8 mouse cellular contexts compared by ENCODE assay signal in the genomic region with DNA sequence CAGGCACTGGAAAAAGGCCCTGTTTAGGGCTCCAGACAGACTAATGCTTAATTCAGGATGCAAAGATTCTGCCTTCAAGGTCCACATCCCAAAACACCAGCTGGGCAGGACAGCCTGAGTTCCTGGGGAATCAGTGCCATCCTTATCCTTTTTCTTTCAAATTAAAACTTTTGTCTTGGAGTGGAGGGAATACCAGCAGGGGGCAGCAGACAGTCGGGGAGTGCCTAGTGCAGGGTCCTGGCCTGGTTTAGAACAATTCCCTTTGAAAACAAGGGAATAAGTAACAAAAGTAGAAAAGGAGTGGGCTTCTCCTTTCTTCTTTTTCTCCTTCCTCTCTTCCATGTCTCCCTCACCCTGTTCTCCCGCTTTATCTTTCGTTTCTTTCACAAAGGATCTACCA. TPM values are rescaled to one million over a fixed set of nuclear protein-coding genes. Genes with fewer than 3 reads are reported as not detected.
DNase-seq lines count a peak whose midpoint lies in the region; ATAC-seq and TF ChIP-seq lines count a peak whose summit lies in the region.

No protein-coding gene starts in this region.

- 0 out of 2 replicates have a peak overlapping the region, but pooled peaks have one; percentile 3 for H3K27ac ChIP-seq in forebrain, embryonic 12.5 days
- H3K27ac ChIP-seq in forebrain, embryonic 13.5 days, result no peak overlapping the region
- H3K27ac ChIP-seq in kidney, postnatal 0 days, result no peak overlapping the region

- DNase-seq in 3T3-L1 (ENCODE audit: low read depth, low spot score), result peak; percentile 89
- peak; percentile 92 for DNase-seq in adrenal gland, postnatal 10 days
- DNase-seq in embryo, embryonic 9.5 days (ENCODE audit: extremely low spot score), result peak; percentile 74
- DNase-seq in kidney, postnatal 0 days (ENCODE audit: low spot score), result peak; percentile 86
- peak; percentile 80 for DNase-seq in lung, postnatal 36 days
- peak; percentile 66 for DNase-seq in splenic B cell, adult 2 months (ENCODE audit: low read depth, low spot score)

- no peaks in the 10 kb centered on the region for H3K27me3 ChIP-seq in forebrain, embryonic 12.5 days
- no peaks in the 10 kb centered on the region for H3K27me3 ChIP-seq in forebrain, embryonic 13.5 days
- no peaks in the 10 kb centered on the region for H3K27me3 ChIP-seq in kidney, postnatal 0 days (ENCODE audit: insufficient read depth, low read length)
- no peaks in the 10 kb centered on the region for H3K27me3 ChIP-seq in splenic B cell, adult 2 months (ENCODE audit: control insufficient read depth, insufficient read depth, low read length, poor library complexity, severe bottlenecking)

- peak; percentile 96 for TF ChIP-seq CTCF in kidney, postnatal 0 days (IDR thresholded peaks at IDR 0.05; ENCODE audit: low read depth)

- peaks cover 23% of the 10 kb centered on the region for H3K4me1 ChIP-seq in forebrain, embryonic 12.5 days
- peaks cover 23% of the 10 kb centered on the region for H3K4me1 ChIP-seq in forebrain, embryonic 13.5 days
- no peaks in the 10 kb centered on the region for H3K4me1 ChIP-seq in kidney, postnatal 0 days (replicated peaks; ENCODE audit: insufficient read depth, low read length)

- no peak overlapping the region for H3K4me3 ChIP-seq in forebrain, embryonic 12.5 days (replicated peaks)
- no peak overlapping the region for H3K4me3 ChIP-seq in forebrain, embryonic 13.5 days
- H3K4me3 ChIP-seq in kidney, postnatal 0 days (replicated peaks; ENCODE audit: low read depth, low read length), result no peak overlapping the region

- no peak overlapping the region for H3K9ac ChIP-seq in forebrain, embryonic 12.5 days
- H3K9ac ChIP-seq in forebrain, embryonic 13.5 days, result no peak overlapping the region
- no peak overlapping the region for H3K9ac ChIP-seq in kidney, postnatal 0 days (ENCODE audit: low read depth, low read length)

- 12% methylated on average over 3 of the region's 3 CpGs for WGBS in forebrain, embryonic 12.5 days
- WGBS in forebrain, embryonic 13.5 days, result 9% methylated on average over 3 of the region's 3 CpGs
- WGBS in kidney, postnatal 0 days, result 20% methylated on average over 3 of the region's 3 CpGs

- no peaks in the 10 kb centered on the region for H3K9me3 ChIP-seq in forebrain, embryonic 12.5 days
- no peaks in the 10 kb centered on the region for H3K9me3 ChIP-seq in forebrain, embryonic 13.5 days (replicated peaks)
- H3K9me3 ChIP-seq in kidney, postnatal 0 days (replicated peaks; ENCODE audit: low read length), result no peaks in the 10 kb centered on the region

- no peaks in the 10 kb centered on the region for H3K36me3 ChIP-seq in forebrain, embryonic 12.5 days (replicated peaks)
- no peaks in the 10 kb centered on the region for H3K36me3 ChIP-seq in forebrain, embryonic 13.5 days (ENCODE audit: poor library complexity, severe bottlenecking)
- H3K36me3 ChIP-seq in kidney, postnatal 0 days (ENCODE audit: insufficient read depth, low read length), result no peaks in the 10 kb centered on the region
- H3K36me3 ChIP-seq in splenic B cell, adult 2 months (ENCODE audit: control insufficient read depth, insufficient read depth, low read length, poor library complexity, severe bottlenecking), result no peaks in the 10 kb centered on the region

- no peak for ATAC-seq in forebrain, embryonic 12.5 days (ENCODE audit: low FRiP score)
- ATAC-seq in forebrain, embryonic 13.5 days, result no peak
- ATAC-seq in kidney, postnatal 0 days (replicated peaks; ENCODE audit: low FRiP score, low read depth), result no peak

- no peak overlapping the region for H3K4me2 ChIP-seq in forebrain, embryonic 12.5 days
- H3K4me2 ChIP-seq in forebrain, embryonic 13.5 days, result no peak overlapping the region
- H3K4me2 ChIP-seq in kidney, postnatal 0 days (ENCODE audit: low read length), result no peak overlapping the region

RNA-seq across cellular contexts. Expression of a gene that starts 9.2 kb away (rescaled TPM):
- polyA plus RNA-seq in forebrain, embryonic 12.5 days (2016; fragmentation: Nextera tagmentation; extraction: Ambion mirVana), result 3.9 and 4.2 TPM in 2 replicates
- 3.8 and 4.1 TPM in 2 replicates for polyA plus RNA-seq in forebrain, embryonic 13.5 days (2015; fragmentation: Nextera tagmentation; extraction: Ambion mirVana)
- 10 to 100 TPM; 29.0 to 31.9 TPM for total RNA-seq in adrenal gland, postnatal 10 days (2021)
- 16.8 and 16.9 TPM in 2 replicates for polyA plus RNA-seq in kidney, postnatal 0 days (2015; fragmentation: Nextera tagmentation; extraction: Ambion mirVana)

RNA-seq across cellular contexts. Expression of a gene that starts 19.2 kb away (rescaled TPM):
- polyA plus RNA-seq in forebrain, embryonic 12.5 days (2016; fragmentation: Nextera tagmentation; extraction: Ambion mirVana), result 75.6 and 84.0 TPM in 2 replicates
- polyA plus RNA-seq in forebrain, embryonic 13.5 days (2015; fragmentation: Nextera tagmentation; extraction: Ambion mirVana), result 69.4 and 79.1 TPM in 2 replicates
- total RNA-seq in adrenal gland, postnatal 10 days (2021), result 10 to 100 TPM; 23.9 to 35.6 TPM
- 23.6 and 26.0 TPM in 2 replicates for polyA plus RNA-seq in kidney, postnatal 0 days (2015; fragmentation: Nextera tagmentation; extraction: Ambion mirVana)

RNA-seq across cellular contexts. Expression of a gene that starts 44.3 kb away (rescaled TPM):
- polyA plus RNA-seq in forebrain, embryonic 12.5 days (2016; fragmentation: Nextera tagmentation; extraction: Ambion mirVana), result 12.8 and 15.2 TPM in 2 replicates
- polyA plus RNA-seq in forebrain, embryonic 13.5 days (2015; fragmentation: Nextera tagmentation; extraction: Ambion mirVana), result 16.0 and 17.4 TPM in 2 replicates
- 10 to 100 TPM; 14.4 to 19.7 TPM for total RNA-seq in adrenal gland, postnatal 10 days (2021)
- 13.9 and 25.2 TPM in 2 replicates for polyA plus RNA-seq in kidney, postnatal 0 days (2015; fragmentation: Nextera tagmentation; extraction: Ambion mirVana)
